In genomic region chr1:51384051-51384450, GRCm38 (mm10) we compare ENCODE assay signal across 19 mouse cellular contexts.
"Had no signal": no experiment of that assay in that cellular context is flagged by ENCODE, and none has a peak within 500 bp of the region (broad histone marks: within the 10 kb centered on the region; RNA-seq: fewer than 3 reads in every experiment).

No protein-coding gene starts in this region.

- H3K27ac ChIP-seq: limb, embryonic 10.5 days; limb, embryonic 13.5 days; liver, embryonic 12.5 days; liver, embryonic 15.5 days; macrophage; midbrain, embryonic 12.5 days; neural tube, embryonic 13.5 days; stomach, embryonic 15.5 days had no signal

- ATAC-seq: liver, embryonic 12.5 days had no signal

- H3K4me1 ChIP-seq: limb, embryonic 10.5 days; liver, embryonic 12.5 days; liver, embryonic 15.5 days; midbrain, embryonic 12.5 days; neural tube, embryonic 13.5 days; stomach, embryonic 15.5 days had no signal

- H3K4me3 ChIP-seq: limb, embryonic 10.5 days; limb, embryonic 13.5 days; liver, embryonic 12.5 days; liver, embryonic 15.5 days; midbrain, embryonic 12.5 days; myocyte; neural tube, embryonic 13.5 days; stomach, embryonic 15.5 days had no signal

- H3K9ac ChIP-seq: limb, embryonic 13.5 days; liver, embryonic 12.5 days; liver, embryonic 15.5 days; midbrain, embryonic 12.5 days; neural tube, embryonic 13.5 days; stomach, embryonic 15.5 days had no signal

- DNase-seq: kidney, adult 11 months; kidney, adult 8-10 months; kidney, postnatal 14 days; kidney, postnatal 4 days; liver; lung, adult 18-20 months; retina, postnatal 1 day; right cerebral cortex, postnatal 25 days; spleen, adult 18-20 months; thymus, postnatal 25 days had no signal

- H3K27me3 ChIP-seq: limb, embryonic 13.5 days; liver, embryonic 12.5 days; liver, embryonic 15.5 days; midbrain, embryonic 12.5 days; neural tube, embryonic 13.5 days; stomach, embryonic 15.5 days had no signal

- H3K9me3 ChIP-seq: limb, embryonic 10.5 days; liver, embryonic 12.5 days; liver, embryonic 15.5 days; midbrain, embryonic 12.5 days; neural tube, embryonic 13.5 days; stomach, embryonic 15.5 days had no signal

- H3K4me2 ChIP-seq: limb, embryonic 13.5 days; liver, embryonic 12.5 days; liver, embryonic 15.5 days; midbrain, embryonic 12.5 days; neural tube, embryonic 13.5 days; stomach, embryonic 15.5 days had no signal

- H3K36me3 ChIP-seq: limb, embryonic 10.5 days; limb, embryonic 13.5 days; liver, embryonic 12.5 days; liver, embryonic 15.5 days; midbrain, embryonic 12.5 days; neural tube, embryonic 13.5 days; stomach, embryonic 15.5 days had no signal
